In the genomic region with DNA sequence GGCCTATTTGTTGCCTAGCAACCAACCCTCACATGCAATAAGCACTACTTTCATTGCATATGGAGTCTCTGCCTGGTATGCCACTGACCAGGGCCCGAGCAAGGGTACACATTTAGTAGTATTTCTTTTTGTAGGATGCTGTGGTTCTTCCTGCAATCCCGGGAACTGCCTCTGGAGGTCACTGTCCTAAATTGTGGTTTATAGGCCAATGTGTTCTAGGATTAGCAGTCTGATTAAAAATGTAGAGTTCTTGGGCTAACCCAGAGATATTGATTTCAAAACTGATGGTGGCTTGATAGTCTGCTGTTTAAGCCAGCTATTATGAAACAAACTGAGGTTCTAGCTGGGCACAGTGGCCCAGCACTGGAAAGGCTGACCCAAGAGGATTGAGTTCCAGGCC, we compare ENCODE assay signal across 10 mouse cellular contexts. TPM values are rescaled to one million over a fixed set of nuclear protein-coding genes. Genes with fewer than 3 reads are reported as not detected.
DNase-seq lines count a peak whose midpoint lies in the region; ATAC-seq and TF ChIP-seq lines count a peak whose summit lies in the region.
"Had no signal": no experiment of that assay in that cellular context is flagged by ENCODE, and none has a peak within 500 bp of the region (broad histone marks: within the 10 kb centered on the region; RNA-seq: fewer than 3 reads in every experiment).

No protein-coding gene starts in this region.

- peak; percentile 48 for TF ChIP-seq CTCF in lung, adult 2 months (IDR thresholded peaks at IDR 0.05; ENCODE audit: insufficient read depth, low read length)
- TF ChIP-seq CTCF in spleen, adult 2 months (IDR thresholded peaks at IDR 0.05; ENCODE audit: extremely low read depth, insufficient read depth, insufficient read length, insufficient replicate concordance), result no peak

- no peak overlapping the region for H3K4me3 ChIP-seq in neural tube, embryonic 15.5 days (replicated peaks)
- no peak overlapping the region for H3K4me3 ChIP-seq in lung, adult 2 months (replicated peaks; ENCODE audit: extremely low read depth, low read depth, low read length)
- no peak overlapping the region for H3K4me3 ChIP-seq in spleen, adult 2 months (ENCODE audit: extremely low read depth, insufficient read depth, insufficient read length)
- H3K4me3 ChIP-seq: midbrain, embryonic 12.5 days had no signal

- ATAC-seq in CD4-positive, CD25-positive, alpha-beta regulatory T cell, adult 4 months, result no peak
- no peak for ATAC-seq in neural tube, embryonic 15.5 days (ENCODE audit: low FRiP score)

- H3K9ac ChIP-seq in neural tube, embryonic 15.5 days (replicated peaks), result no peak overlapping the region
- H3K9ac ChIP-seq: midbrain, embryonic 12.5 days had no signal

- peak; percentile 73 for DNase-seq in CD4-positive, CD25-positive, alpha-beta regulatory T cell, adult 2 months (ENCODE audit: low read depth, low spot score)
- peak; percentile 65 for DNase-seq in neural tube, embryonic 10.5 days (ENCODE audit: extremely low spot score, low spot score)
- peak; percentile 81 to 87 for DNase-seq in cerebellum, postnatal 10 days
- peak; percentile 36 to 72 for DNase-seq in kidney, adult 8-10 months
- peak; percentile 58 for DNase-seq in lung, adult 2 months
- DNase-seq in spleen, adult 2 months (ENCODE audit: low read depth in 1 of 2, low spot score in 2 of 2), result peak; percentile 17 to 55

- H3K9me3 ChIP-seq in neural tube, embryonic 15.5 days (replicated peaks), result no peaks in the 10 kb centered on the region
- H3K9me3 ChIP-seq: midbrain, embryonic 12.5 days had no signal

- H3K4me1 ChIP-seq in neural tube, embryonic 15.5 days, result no peaks in the 10 kb centered on the region
- no peaks in the 10 kb centered on the region for H3K4me1 ChIP-seq in lung, adult 2 months (ENCODE audit: control insufficient read depth, insufficient read depth, low read length)
- H3K4me1 ChIP-seq in spleen, adult 2 months (ENCODE audit: control insufficient read depth, insufficient read depth, insufficient read length), result no peaks in the 10 kb centered on the region
- H3K4me1 ChIP-seq: midbrain, embryonic 12.5 days had no signal

- H3K27ac ChIP-seq in neural tube, embryonic 15.5 days (replicated peaks), result no peak overlapping the region
- H3K27ac ChIP-seq in spleen, adult 2 months (ENCODE audit: insufficient read depth, low read length), result no peak overlapping the region
- H3K27ac ChIP-seq: midbrain, embryonic 12.5 days had no signal

- no peak overlapping the region for H3K4me2 ChIP-seq in neural tube, embryonic 15.5 days
- H3K4me2 ChIP-seq: midbrain, embryonic 12.5 days had no signal

- no peak for TF ChIP-seq POLR2A in lung, adult 2 months (IDR thresholded peaks at IDR 0.05; ENCODE audit: borderline replicate concordance, extremely low read depth, low read depth, low read length)
- no peak for TF ChIP-seq POLR2A in spleen, adult 2 months (IDR thresholded peaks at IDR 0.05; ENCODE audit: low read depth, low read length)

- no peaks in the 10 kb centered on the region for H3K36me3 ChIP-seq in neural tube, embryonic 15.5 days
- H3K36me3 ChIP-seq in spleen, adult 2 months (ENCODE audit: control insufficient read depth, insufficient read depth, low read length), result no peaks in the 10 kb centered on the region
- H3K36me3 ChIP-seq: midbrain, embryonic 12.5 days had no signal

- WGBS in neural tube, embryonic 15.5 days, result 25% methylated on average over 2 of the region's 2 CpGs
- 13% methylated on average over 2 of the region's 2 CpGs for WGBS in lung, adult 2 months
- 3% methylated on average over 2 of the region's 2 CpGs for whole genome bisulfite sequencing in spleen, adult 2 months

- no peaks in the 10 kb centered on the region for H3K27me3 ChIP-seq in neural tube, embryonic 15.5 days (replicated peaks)
- H3K27me3 ChIP-seq in spleen, adult 2 months (ENCODE audit: control insufficient read depth, insufficient read depth, low read length), result no peaks in the 10 kb centered on the region
- H3K27me3 ChIP-seq: midbrain, embryonic 12.5 days had no signal

RNA-seq across cellular contexts. Expression of a gene that starts 4.9 kb away (rescaled TPM):
- 10 to 100 TPM; 16.4 to 18.5 TPM for polyA plus RNA-seq in CD4-positive, CD25-positive, alpha-beta regulatory T cell, adult 4 months (2017; shearing (Covaris generic))
- polyA plus RNA-seq in neural tube, embryonic 15.5 days (2015; fragmentation: Nextera tagmentation; extraction: Ambion mirVana), result 14.5 and 17.8 TPM in 2 replicates
- polyA plus RNA-seq in lung, adult 2 months (2012; rRNA removed), result 6.4 and 9.1 TPM in 2 replicates
- polyA plus RNA-seq in spleen, adult 2 months (2012; rRNA removed), result 7.7 and 10.9 TPM in 2 replicates

RNA-seq across cellular contexts. Expression of a gene that starts 30.5 kb away (rescaled TPM):
- not detected for polyA plus RNA-seq in CD4-positive, CD25-positive, alpha-beta regulatory T cell, adult 4 months (2017; shearing (Covaris generic))
- polyA plus RNA-seq in neural tube, embryonic 15.5 days (2015; fragmentation: Nextera tagmentation; extraction: Ambion mirVana), result not detected in 2 replicates
- polyA plus RNA-seq in lung, adult 2 months (2012; rRNA removed), result not detected in 2 replicates
- polyA plus RNA-seq in spleen, adult 2 months (2012; rRNA removed), result not detected in 2 replicates
- polyA plus RNA-seq: C2C12; midbrain, embryonic 12.5 days had no signal

RNA-seq across cellular contexts. Expression of a gene that starts 47.4 kb away (rescaled TPM):
- under 1 TPM in 1 of 2 experiments, not detected in 1; 0.47 TPM for polyA plus RNA-seq in CD4-positive, CD25-positive, alpha-beta regulatory T cell, adult 4 months (2017; shearing (Covaris generic))
- polyA plus RNA-seq in neural tube, embryonic 15.5 days (2015; fragmentation: Nextera tagmentation; extraction: Ambion mirVana), result not detected in 2 replicates
- polyA plus RNA-seq in lung, adult 2 months (2012; rRNA removed), result not detected in 2 replicates
- 0.07 TPM in 1 of 2 replicates, not detected in the other for polyA plus RNA-seq in spleen, adult 2 months (2012; rRNA removed)
- polyA plus RNA-seq: C2C12; midbrain, embryonic 12.5 days had no signal
